Mouse (Mus musculus): ENCODE results near the gene Egfl7. TPM values are rescaled to one million over a fixed set of nuclear protein-coding genes. Genes with fewer than 3 reads are reported as not detected.

The Egfl7 gene
- polyA plus RNA-seq, 1 experiment from 2014 or later, result 78.3 TPM

GRCm38 (mm10) chr2:26549801-26550200 is 30.0 kb upstream of the Egfl7 start:
- Histone ChIP-seq H3K4me3 (no peak overlapping the region), H3K27ac (peak overlapping the region; percentile 66), H3K27me3 (ENCODE audit: insufficient read depth, poor library complexity, severe bottlenecking) (no peaks in the 10 kb centered on the region; the same call in 1 of the 2 replicates), H3K36me3 (no peaks in the 10 kb centered on the region), H3K9me3 (no peaks in the 10 kb centered on the region), H3K4me1 (replicated peaks) (peaks cover 54% of the 10 kb centered on the region)
- no peak for DNase-seq (ENCODE audit: low spot score)
- 91% methylated on average over 10 of the region's 10 CpGs for WGBS

GRCm38 (mm10) chr2:26550205-26550604 is 29.6 kb upstream of the Egfl7 start:
- Histone ChIP-seq H3K9me3 (no peaks in the 10 kb centered on the region), H3K4me1 (replicated peaks) (peaks cover 54% of the 10 kb centered on the region), H3K4me3 (no peak overlapping the region), H3K27ac (peak overlapping the region; percentile 66), H3K27me3 (ENCODE audit: insufficient read depth, poor library complexity, severe bottlenecking) (no peaks in the 10 kb centered on the region; the same call in 1 of the 2 replicates), H3K36me3 (no peaks in the 10 kb centered on the region)
- WGBS, result 87% methylated on average over 3 of the region's 3 CpGs
- no peak for DNase-seq (ENCODE audit: low spot score)

DNA sequence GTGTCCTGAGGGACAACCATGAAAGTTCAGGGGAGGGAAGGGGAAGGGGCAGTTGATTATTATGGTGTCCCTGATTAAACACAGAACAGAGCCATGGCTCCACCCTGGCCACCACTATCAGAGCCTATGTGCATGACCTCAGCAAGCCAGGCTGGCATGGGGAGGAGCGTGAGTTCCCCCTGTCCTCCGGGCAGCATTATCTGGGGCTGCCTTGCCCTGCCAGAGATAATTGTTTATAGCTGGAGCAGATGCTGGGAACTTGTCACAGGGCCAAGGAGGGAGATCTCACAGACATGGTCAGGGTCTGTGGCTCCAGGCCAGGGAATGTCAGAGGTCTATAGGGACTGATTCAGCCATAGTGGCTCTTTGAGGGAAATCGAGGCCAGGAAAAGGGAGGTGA is 29.0 kb upstream of the Egfl7 start:
- Histone ChIP-seq H3K9me3 (no peaks in the 10 kb centered on the region), H3K27me3 (ENCODE audit: insufficient read depth, poor library complexity, severe bottlenecking) (no peaks in the 10 kb centered on the region; the same call in 1 of the 2 replicates), H3K27ac (no peak overlapping the region), H3K36me3 (no peaks in the 10 kb centered on the region), H3K4me1 (replicated peaks) (peaks cover 54% of the 10 kb centered on the region), H3K4me3 (no peak overlapping the region)
- no peak for DNase-seq (ENCODE audit: low spot score)
- 93% methylated on average over 3 of the region's 3 CpGs for WGBS

- no peaks in the 10 kb centered on the region for H3K9me3 ChIP-seq
- no peak for DNase-seq (ENCODE audit: low spot score)
- WGBS, result 79% methylated on average over 8 of the region's 8 CpGs
- no peaks in the 10 kb centered on the region for H3K36me3 ChIP-seq
- H3K4me1 ChIP-seq (replicated peaks), result peaks cover 53% of the 10 kb centered on the region
- H3K4me3 ChIP-seq, result no peak overlapping the region
- H3K27ac ChIP-seq, result peak overlapping the region; percentile 57; the same call in 1 of the 2 replicates
- no peaks in the 10 kb centered on the region; the same call in 1 of the 2 replicates for H3K27me3 ChIP-seq (ENCODE audit: insufficient read depth, poor library complexity, severe bottlenecking)
Measured at GRCm38 (mm10) chr2:26551446-26551845, 28.4 kb upstream of the Egfl7 start.

GRCm38 (mm10) chr2:26552066-26552465 is 27.7 kb upstream of the Egfl7 start:
- Histone ChIP-seq H3K9me3 (no peaks in the 10 kb centered on the region), H3K27me3 (ENCODE audit: insufficient read depth, poor library complexity, severe bottlenecking) (no peaks in the 10 kb centered on the region; the same call in 1 of the 2 replicates), H3K4me3 (no peak overlapping the region), H3K27ac (no peak overlapping the region), H3K4me1 (replicated peaks) (peaks cover 53% of the 10 kb centered on the region), H3K36me3 (no peaks in the 10 kb centered on the region)
- no peak for DNase-seq (ENCODE audit: low spot score)
- WGBS, result 87% methylated on average over 2 of the region's 2 CpGs

DNA sequence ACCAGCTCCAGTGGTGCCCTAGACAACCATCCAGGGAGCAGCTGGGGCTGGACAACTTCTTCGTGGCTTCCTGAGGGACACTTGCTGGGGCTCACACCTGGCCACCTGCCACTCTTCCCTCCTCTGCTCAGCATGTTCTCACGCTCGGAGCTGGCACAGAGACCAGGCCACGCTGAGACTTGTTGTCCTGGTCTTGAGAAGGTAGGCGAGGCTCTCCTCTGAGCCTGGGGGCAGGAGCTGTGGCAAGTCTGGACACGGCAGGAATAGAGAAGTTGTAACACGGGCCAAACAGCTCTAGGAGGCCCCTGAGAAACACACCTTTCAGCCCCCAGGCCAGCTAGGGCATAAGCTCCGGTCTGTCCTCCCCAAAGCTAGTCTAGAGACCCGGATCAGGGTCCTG is 25.9 kb upstream of the Egfl7 start:
- DNase-seq (ENCODE audit: low spot score), result no peak
- 84% methylated on average over 9 of the region's 9 CpGs for WGBS
- no peak overlapping the region for H3K4me3 ChIP-seq

GRCm38 (mm10) chr2:26555076-26555475 is 24.7 kb upstream of the Egfl7 start:
- H3K27ac ChIP-seq, result 0 out of 2 replicates have a peak overlapping the region, but pooled peaks have one; percentile 46
- H3K27me3 ChIP-seq (ENCODE audit: insufficient read depth, poor library complexity, severe bottlenecking), result no peaks in the 10 kb centered on the region; the same call in 1 of the 2 replicates
- H3K36me3 ChIP-seq, result no peaks in the 10 kb centered on the region
- H3K4me1 ChIP-seq (replicated peaks), result peaks cover 34% of the 10 kb centered on the region
- DNase-seq (ENCODE audit: low spot score), result no peak
- WGBS, result 85% methylated on average over 4 of the region's 4 CpGs
- no peaks in the 10 kb centered on the region for H3K9me3 ChIP-seq
- no peak overlapping the region for H3K4me3 ChIP-seq

More for the DNA sequence above, 25.9 kb upstream of the Egfl7 start:
- Histone ChIP-seq H3K27ac (peak overlapping the region; percentile 23; the same call in 1 of the 2 replicates), H3K4me1 (replicated peaks) (peaks cover 36% of the 10 kb centered on the region), H3K27me3 (ENCODE audit: insufficient read depth, poor library complexity, severe bottlenecking) (no peaks in the 10 kb centered on the region; the same call in 1 of the 2 replicates), H3K9me3 (no peaks in the 10 kb centered on the region), H3K36me3 (no peaks in the 10 kb centered on the region)

GRCm38 (mm10) chr2:26556535-26556993 is 23.2 kb upstream of the Egfl7 start:
- WGBS, result 65% methylated on average over 4 of the region's 4 CpGs
- H3K4me1 ChIP-seq (replicated peaks), result peaks cover 41% of the 10 kb centered on the region
- H3K27ac ChIP-seq, result peak overlapping the region; percentile 46; the same call in 1 of the 2 replicates

GRCm38 (mm10) chr2:26560506-26560905 is 19.3 kb upstream of the Egfl7 start:
- no peak for DNase-seq (ENCODE audit: low spot score)
- H3K36me3 ChIP-seq, result no peaks in the 10 kb centered on the region
- peak overlapping the region; percentile 74 for H3K27ac ChIP-seq
- no peak overlapping the region for H3K4me3 ChIP-seq
- H3K27me3 ChIP-seq (ENCODE audit: insufficient read depth, poor library complexity, severe bottlenecking), result no peaks in the 10 kb centered on the region; the same call in 1 of the 2 replicates
- H3K4me1 ChIP-seq (replicated peaks), result peaks cover 38% of the 10 kb centered on the region
- WGBS, result 86% methylated on average over 5 of the region's 5 CpGs
- no peaks in the 10 kb centered on the region for H3K9me3 ChIP-seq

More at GRCm38 (mm10) chr2:26556535-26556993, 23.2 kb upstream of the Egfl7 start:
- Histone ChIP-seq H3K36me3 (no peaks in the 10 kb centered on the region), H3K4me3 (no peak overlapping the region), H3K9me3 (no peaks in the 10 kb centered on the region), H3K27me3 (ENCODE audit: insufficient read depth, poor library complexity, severe bottlenecking) (no peaks in the 10 kb centered on the region; the same call in 1 of the 2 replicates)
- no peak for DNase-seq (ENCODE audit: low spot score)

GRCm38 (mm10) chr2:26561351-26562016 is 18.3 kb upstream of the Egfl7 start:
- peak; percentile 56 for DNase-seq (ENCODE audit: low spot score)
- WGBS, result 45% methylated on average over 6 of the region's 6 CpGs
- no peaks in the 10 kb centered on the region for H3K36me3 ChIP-seq
- no peaks in the 10 kb centered on the region; the same call in 1 of the 2 replicates for H3K27me3 ChIP-seq (ENCODE audit: insufficient read depth, poor library complexity, severe bottlenecking)
- H3K9me3 ChIP-seq, result no peaks in the 10 kb centered on the region
- H3K4me1 ChIP-seq (replicated peaks), result peaks cover 44% of the 10 kb centered on the region
- no peak overlapping the region for H3K4me3 ChIP-seq
- H3K27ac ChIP-seq, result peak overlapping the region; percentile 74

DNA sequence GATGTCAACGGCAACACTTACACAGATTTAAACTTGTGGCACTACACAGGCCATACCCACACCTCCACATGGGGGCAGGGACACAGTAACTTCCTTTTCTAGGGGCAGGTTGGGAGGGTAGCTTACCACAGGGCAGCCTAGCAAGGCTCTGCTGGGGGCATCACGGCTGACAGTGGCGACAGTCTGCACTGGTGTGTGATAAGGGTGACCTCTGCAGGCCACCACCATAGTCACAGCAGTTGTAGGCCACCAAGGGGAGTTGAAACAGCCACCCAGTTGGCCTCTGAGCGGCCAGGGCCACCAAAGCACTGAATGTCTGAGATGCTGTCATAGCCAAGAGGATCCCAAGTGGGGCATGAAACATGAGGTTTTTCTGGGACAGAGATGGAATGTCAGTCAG is 13.6 kb upstream of the Egfl7 start:
- 20% methylated on average over 4 of the region's 4 CpGs for WGBS
- Histone ChIP-seq H3K27ac (no peak overlapping the region), H3K4me3 (no peak overlapping the region), H3K27me3 (ENCODE audit: insufficient read depth, poor library complexity, severe bottlenecking) (no peaks in the 10 kb centered on the region; the same call in 1 of the 2 replicates), H3K9me3 (no peaks in the 10 kb centered on the region), H3K36me3 (no peaks in the 10 kb centered on the region), H3K4me1 (replicated peaks) (peaks cover 29% of the 10 kb centered on the region)
- DNase-seq (ENCODE audit: low spot score), result peak; percentile 69

- Histone ChIP-seq H3K9me3 (no peaks in the 10 kb centered on the region), H3K27me3 (ENCODE audit: insufficient read depth, poor library complexity, severe bottlenecking) (no peaks in the 10 kb centered on the region), H3K36me3 (no peaks in the 10 kb centered on the region), H3K27ac (peak overlapping the region; percentile 50; the same call in 1 of the 2 replicates), H3K4me3 (no peak overlapping the region), H3K4me1 (replicated peaks) (peaks cover 51% of the 10 kb centered on the region)
- DNase-seq (ENCODE audit: low spot score), result peak; percentile 72
- 6% methylated on average over 3 of the region's 3 CpGs for WGBS
Measured at GRCm38 (mm10) chr2:26570034-26570433, 9.8 kb upstream of the Egfl7 start.

- no peaks in the 10 kb centered on the region for H3K36me3 ChIP-seq
- 83% methylated on average over 9 of the region's 9 CpGs for WGBS
- peak overlapping the region; percentile 67 for H3K27ac ChIP-seq
- no peaks in the 10 kb centered on the region for H3K27me3 ChIP-seq (ENCODE audit: insufficient read depth, poor library complexity, severe bottlenecking)
- no peaks in the 10 kb centered on the region for H3K9me3 ChIP-seq
- no peak overlapping the region for H3K4me3 ChIP-seq
- no peak for DNase-seq (ENCODE audit: low spot score)
- peaks cover 55% of the 10 kb centered on the region for H3K4me1 ChIP-seq (replicated peaks)
Measured at GRCm38 (mm10) chr2:26571400-26571799, 8.4 kb upstream of the Egfl7 start.

Measured in hindbrain, embryonic 10.5 days (tissue).